Mouse (Mus musculus) heart, adult 2 months (tissue): ENCODE data around the gene Ggn.
"Not testable (repeated sequence)": the region's sequence is repeated elsewhere in the genome, so short reads cannot be mapped to it uniquely, and the experiment has no call there.

ENCODE experiments used
- CTCF ChIP-seq: fragments of 200-600 bp; IDR thresholded peaks from 2 replicates; pipeline ENCODE4 v1.8.1; 2022; ENCODE audit warnings: antibody characterized with exemption, mild to moderate bottlenecking, moderate library complexity
- EP300 ChIP-seq: fragments of 200-500 bp; IDR thresholded peaks from 2 replicates; pipeline ENCODE4 v1.6.1; 2011; ENCODE audit warnings: low read depth, low read length, control low read depth; ENCODE audit not compliant: insufficient read depth
- POLR2A ChIP-seq: fragments of 200-500 bp; IDR thresholded peaks from 2 replicates; pipeline ENCODE4 v1.6.1; 2011; ENCODE audit warnings: mild to moderate bottlenecking, low read depth, low read length, control low read depth; ENCODE audit not compliant: insufficient read depth

GRCm38 (mm10) chr7:29211013-29211412 lies 41.0 kb downstream of the Ggn start:
- not testable (repeated sequence) for TF ChIP-seq CTCF, EP300, POLR2A
